Mouse (Mus musculus) megakaryocyte progenitor cell, adult 5-6 weeks (primary cell): ENCODE measurements around the gene Ift80. TPM values are rescaled to one million over a fixed set of nuclear protein-coding genes. Genes with fewer than 3 reads are reported as not detected.
A peak's percentile ranks its signal among the peaks of the same experiment; 100 is the strongest.
"Not testable (repeated sequence)": the region's sequence is repeated elsewhere in the genome, so short reads cannot be mapped to it uniquely, and the experiment has no call there.

Experiments
- ATAC-seq: replicated peaks from 2 replicates; pipeline ENCODE4 v1.8.0; 2016; ENCODE audit warnings: mild to moderate bottlenecking, moderate TSS enrichment, inconsistent platforms; ENCODE audit not compliant: poor library complexity
- total RNA-seq, 2 experiments: library from RNA; stranded (forward) in 1 of 2; stranded (reverse) in 1 of 2; fragments of 157-497, 149-512 nt in 1 of 2; fragments of 200-1000 nt in 1 of 2; gene quantifications; 2 replicates each; pipeline versions ENCODE4 v1.2.3 to v1.2.4; 2015 to 2017

The Ift80 gene
- 12.8 and 21.5 TPM in 2 replicates for total RNA-seq (2015)
- total RNA-seq (2017), result 19.1 and 25.2 TPM in 2 replicates

DNA sequence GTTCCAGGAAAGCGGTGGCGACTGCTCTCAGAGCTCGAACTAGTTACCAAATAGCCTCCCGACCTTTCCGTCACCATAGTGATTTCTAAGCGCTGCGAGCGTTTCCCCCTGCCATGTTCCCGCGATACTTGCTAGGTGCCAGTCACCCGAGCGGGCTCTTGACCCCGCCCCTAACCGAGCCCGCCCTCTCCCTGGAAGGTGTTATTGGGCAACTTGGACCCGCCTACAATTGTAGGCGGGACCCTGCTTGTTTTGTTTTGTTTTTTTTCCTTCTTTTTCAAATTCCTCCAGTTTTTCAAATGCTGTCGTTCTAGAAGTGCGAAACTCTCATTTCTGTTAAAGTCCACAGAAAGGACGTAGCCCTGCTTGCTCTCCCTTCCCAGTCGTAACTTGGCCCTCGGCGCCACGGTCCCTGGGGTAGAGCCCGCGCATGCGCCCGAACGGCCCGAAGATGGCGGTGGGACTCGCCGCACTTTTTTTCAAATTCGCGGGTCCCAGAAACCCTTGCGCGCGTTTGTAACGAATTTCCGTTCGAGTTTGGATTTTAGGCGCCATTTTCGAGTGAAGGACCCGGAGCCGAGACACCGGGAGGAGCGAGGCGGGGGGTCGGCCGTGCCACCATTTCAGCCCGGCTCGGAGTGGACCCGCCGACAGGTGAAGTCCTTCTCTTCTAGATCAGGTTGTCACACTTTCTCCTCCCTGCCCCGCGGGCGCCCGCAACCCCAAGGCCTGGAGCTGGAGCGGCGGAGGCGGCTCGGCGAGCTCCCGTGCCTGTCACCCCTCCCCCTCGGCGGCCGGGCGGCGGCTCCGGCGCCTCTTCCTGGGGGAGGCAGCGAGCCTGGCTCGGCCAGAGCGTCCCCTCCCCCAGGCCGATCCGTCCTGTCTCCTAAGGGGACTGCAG is at the start of gene Ift80, which contains the start of gene Smc4:
Ift80 (minus strand) TSS at position 134 of the 901 bp plus-strand sequence.
Smc4 (plus strand) TSS at position 302 of the 901 bp plus-strand sequence.
- ATAC-seq, result peak; percentile 85

DNA sequence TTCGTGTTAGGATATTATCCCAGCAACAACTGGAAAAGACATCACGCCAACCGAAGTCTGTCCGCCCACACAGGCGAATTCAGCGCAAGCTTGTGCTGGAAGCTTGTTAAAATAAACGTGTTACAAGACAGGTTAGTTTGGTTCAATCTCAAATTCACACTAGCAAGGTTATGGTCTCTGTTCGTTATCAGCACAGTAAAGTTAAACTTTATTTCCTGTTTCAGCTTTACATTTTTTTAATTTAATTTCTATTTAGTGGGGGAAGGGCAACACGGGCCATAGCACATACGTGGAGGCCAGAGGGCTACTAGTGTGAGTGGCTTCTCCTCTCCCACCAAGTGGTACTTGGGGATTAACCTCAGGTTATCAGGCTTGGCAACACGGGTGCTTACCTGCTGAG is 47.5 kb upstream of the Ift80 start:
- no peak for ATAC-seq

- ATAC-seq, result no peak
These were observed 44.6 kb upstream of the Ift80 start for GRCm38 (mm10) chr3:69049011-69049410.

GRCm38 (mm10) chr3:69047684-69048083 is 43.3 kb upstream of the Ift80 start:
- no peak for ATAC-seq

- ATAC-seq, result no peak
These were observed 42.1 kb upstream of the Ift80 start for GRCm38 (mm10) chr3:69046509-69046908.

DNA sequence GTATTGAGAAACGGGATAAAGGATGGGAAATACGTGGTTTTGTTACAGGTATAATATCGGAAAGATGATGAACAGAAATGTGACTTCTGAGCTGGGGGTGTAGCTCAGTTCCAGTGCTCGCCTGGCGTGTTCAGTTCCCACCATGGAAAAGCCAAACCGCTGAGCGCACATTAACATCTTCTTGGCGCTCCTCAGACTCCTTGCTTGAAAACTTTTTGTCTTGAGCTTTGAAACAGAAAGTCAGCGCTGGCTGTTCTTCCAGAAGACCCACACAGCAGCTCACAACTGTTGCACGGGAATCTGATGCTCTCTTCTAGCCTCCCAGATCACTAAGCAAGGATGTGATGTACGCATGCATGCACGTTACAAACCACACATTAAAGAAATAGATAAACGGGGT is 41.4 kb upstream of the Ift80 start:
- no peak for ATAC-seq

DNA sequence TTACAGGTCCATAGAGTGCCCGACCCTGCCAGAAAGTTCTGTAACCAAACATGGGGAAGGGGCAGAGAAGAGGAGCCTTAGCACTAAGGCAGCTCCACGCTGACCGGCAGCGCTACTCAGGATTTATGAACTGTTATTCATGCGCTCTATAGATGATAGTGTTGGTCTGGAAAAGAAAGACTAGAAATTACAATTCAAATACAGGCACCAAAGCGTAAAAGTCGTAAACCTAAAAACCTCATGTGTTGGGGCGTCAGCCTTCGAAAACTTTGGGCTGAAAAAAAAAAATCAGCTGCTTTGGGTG is 41.0 kb upstream of the Ift80 start:
- ATAC-seq, result 0 out of 2 replicates have a peak, but pooled peaks have one; percentile 2

DNA sequence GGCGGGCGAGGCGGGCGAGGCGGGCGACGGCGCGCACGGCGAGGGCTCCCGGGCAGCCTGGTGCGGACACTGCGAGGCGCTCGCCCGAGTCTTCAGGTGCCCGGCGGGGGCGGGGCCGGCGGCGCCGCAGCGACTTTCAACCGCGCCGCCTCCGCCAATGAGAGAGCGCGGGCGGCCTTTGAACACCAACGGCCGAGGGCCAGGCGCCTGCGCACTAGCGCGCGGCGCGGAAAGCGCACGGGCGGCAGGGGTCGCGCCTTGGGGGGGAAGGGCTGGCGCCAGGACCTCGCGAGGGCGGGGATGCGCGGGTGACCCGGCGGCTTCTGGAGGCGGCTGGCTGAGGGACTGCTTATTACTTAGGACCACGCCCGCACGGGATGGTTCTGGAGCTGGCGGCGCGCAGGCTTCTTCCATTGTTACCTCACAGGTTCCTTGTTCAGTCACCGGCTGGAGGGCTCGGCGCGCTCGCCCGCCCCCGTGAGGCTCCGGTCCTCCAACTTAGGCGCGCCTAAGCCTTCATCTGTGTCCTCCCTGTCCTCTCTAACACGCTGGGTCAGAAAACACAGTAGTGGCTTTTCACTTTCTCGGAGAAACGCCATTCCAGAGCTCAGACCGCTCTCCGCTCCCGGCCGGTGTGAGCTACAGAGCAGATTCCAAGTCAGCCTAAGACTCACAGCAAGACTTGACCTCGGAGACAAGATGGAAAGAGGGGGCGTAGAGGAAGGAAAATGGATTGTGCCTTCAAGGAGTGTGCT is 40.5 kb upstream of the Ift80 start, which contains the start of gene Trim59:
Trim59 (minus strand) TSS at position 111 of the 755 bp plus-strand sequence.
- peak; percentile 78 for ATAC-seq

- peak; percentile 17 for ATAC-seq
These were observed 39.8 kb upstream of the Ift80 start for GRCm38 (mm10) chr3:69044167-69044591.

DNA sequence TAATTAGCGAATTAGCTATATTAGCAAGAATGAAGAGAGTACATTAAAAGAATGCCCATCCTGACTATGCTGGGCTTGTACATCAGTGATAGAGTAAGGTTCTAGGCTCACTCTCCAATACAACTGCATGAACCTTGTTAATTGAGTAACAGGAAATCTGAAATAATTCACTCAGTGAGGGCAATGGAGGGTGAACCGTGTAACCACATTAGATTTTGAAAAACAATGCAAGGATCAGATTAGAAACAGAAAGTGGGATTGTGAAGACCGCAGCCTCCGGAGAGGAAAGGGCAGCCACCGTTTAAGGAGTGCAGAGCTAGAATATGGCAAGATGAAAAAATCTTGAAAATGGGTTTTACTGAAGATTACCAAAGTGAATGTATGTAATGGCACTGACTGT is 36.9 kb upstream of the Ift80 start:
- peak; percentile 44 for ATAC-seq

DNA sequence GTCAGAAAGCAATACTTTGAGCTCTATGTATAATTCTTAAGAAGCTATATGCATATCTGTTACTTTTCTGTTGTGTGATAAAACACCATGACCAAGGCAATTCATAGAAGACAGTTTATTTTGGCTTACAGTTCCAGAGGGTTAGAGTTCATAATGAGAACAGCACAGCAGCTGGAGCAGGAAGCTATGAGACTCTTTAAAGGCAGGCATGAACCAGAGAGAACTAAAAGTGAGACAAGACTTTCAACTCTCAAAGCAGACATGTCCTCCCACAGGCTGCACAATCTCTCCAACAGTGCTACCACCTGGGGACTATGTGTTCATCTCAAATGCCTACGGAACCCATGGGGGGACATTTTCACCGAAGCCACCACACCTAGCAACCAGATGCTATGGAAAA is 35.7 kb upstream of the Ift80 start:
- no peak for ATAC-seq

GRCm38 (mm10) chr3:69026133-69026783 is 21.9 kb upstream of the Ift80 start:
- no peak for ATAC-seq

DNA sequence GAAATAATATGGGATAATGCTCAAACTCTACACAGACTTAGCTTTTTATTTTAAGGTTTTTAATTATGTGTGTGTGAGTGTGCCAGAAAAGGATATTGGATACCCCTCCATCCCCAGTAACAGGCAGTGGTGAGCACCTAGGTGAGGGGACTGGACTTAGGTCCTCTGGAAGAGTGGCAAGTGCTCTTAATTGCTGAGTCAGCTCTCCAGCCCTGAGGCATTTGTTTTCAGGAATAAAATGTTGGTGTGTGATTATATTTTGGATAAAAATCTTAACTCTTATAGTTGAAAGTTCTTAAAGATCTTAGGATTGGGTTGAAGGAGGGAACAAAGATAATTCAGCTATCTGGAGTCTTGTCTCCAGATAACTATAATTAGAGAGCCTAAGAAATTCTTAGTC is 16.4 kb upstream of the Ift80 start:
- ATAC-seq, result no peak

- ATAC-seq, result peak; percentile 95
These were observed 15.9 kb upstream of the Ift80 start for GRCm38 (mm10) chr3:69020285-69020684.

GRCm38 (mm10) chr3:69018635-69019034 is 14.3 kb upstream of the Ift80 start:
- not testable (repeated sequence) for ATAC-seq

DNA sequence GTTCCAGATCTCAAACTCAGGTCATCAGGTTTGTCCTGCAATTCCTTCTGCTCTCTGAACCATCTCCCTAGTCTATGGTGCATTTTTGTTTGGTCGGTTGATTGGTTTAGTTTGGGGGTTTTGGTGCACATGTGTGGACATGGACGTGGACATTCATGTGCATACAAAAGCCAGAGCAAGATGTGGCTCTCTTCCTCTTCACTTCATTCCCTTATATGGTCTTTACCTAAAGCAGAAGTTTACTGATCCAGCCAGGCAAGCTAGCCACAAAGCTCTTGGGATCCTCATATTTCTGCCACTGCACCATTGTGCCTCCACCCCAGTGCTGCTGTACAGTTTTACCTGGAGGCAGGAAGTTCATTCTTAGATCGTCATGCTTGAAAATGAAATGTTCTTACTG is 12.8 kb upstream of the Ift80 start:
- peak; percentile 44 for ATAC-seq

GRCm38 (mm10) chr3:69008873-69009272 is 4.5 kb upstream of the Ift80 start:
- ATAC-seq, result no peak

DNA sequence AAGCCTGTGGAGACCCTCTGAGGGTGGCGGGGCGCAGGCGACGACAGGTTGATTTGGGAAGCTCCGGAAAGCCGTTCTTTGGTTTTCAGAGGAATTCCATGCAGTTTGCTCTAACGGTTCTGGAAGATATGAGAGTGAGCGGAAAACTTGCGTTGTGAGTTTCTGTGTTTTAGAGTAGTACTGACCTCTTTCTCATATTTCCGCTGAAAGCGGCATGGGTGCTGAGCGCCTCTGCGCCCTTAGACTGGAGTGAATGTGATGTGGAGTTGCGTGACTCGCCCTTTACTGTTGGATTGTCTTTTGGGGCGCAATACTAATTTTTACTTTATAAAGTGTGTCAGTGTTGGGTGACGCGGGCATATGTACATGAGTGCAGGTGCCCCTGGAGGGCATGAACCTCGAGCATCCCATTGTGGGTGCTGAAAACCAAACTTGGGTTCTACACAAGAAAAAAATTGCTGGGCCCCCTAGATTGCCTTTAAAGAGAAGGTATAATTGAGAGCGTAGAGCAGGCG is 1.9 kb upstream of the Ift80 start:
- no peak for ATAC-seq

DNA sequence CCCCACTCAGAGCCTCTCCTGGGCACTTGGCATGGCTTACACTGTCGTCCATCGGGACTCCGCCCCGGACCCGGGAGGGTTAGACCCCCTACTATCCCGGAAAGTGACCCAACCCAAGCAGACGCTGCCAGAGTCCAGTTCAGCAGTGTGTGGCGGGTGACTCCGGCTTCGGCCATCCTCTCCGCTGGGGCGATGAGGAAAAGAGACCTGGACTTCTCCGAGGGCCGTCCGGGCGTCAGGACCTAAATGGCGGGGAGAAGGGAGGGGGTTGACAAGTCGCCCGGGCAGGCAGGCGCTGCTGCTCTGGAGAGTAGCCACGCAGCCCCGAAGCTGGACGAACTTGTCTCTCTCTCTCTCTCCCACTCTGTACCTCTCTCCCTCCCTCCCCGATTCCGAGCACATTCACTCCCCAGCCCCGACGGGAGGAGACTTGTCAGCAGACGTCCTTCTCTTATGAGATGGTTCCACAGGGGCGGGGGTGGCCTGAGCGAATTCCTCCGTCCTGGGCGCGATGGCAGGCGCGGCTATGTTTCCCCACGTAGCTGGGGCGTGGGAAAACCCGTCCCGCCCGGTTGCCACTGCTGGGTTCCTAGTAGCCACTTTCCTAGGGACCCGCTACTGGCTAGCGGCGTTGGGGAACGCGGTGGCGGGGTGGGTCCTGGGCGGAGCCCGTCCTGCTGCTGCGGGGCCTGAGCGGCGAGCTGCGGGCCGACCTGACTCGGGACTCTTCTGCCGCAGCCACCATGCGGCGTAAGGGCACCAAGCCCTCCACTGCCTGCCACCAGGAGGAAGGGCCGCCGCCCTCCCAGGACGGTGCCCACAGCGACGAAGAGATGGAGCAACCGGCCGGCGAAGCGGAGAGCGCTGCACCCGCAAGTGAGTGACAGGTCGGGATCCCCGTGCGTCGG is 1.2 kb upstream of the Ift80 start:
- peak; percentile 50 for ATAC-seq

DNA sequence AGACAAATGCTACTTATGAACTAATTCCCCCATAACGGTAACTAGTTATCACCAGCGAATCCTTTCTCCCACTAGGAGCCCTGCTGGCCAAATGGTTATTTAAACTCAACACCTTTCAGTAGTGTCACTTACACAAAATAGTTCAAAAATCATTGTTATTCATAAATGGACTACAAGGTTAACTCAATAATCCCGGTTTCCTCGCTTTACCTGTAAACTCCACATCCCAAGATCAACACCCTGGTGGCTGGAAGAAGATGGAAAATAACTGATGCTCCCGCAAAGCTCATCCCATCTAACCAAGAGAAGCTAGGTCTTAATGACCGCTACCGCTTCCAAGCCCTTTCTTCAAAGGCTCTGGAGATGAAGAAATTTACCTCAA is 324 bp downstream of the Ift80 start:
- ATAC-seq, result no peak
